Mouse (Mus musculus) midbrain, postnatal 0 days (tissue): ENCODE measurements around the gene Pebp1. TPM values are rescaled to one million over a fixed set of nuclear protein-coding genes. Genes with fewer than 3 reads are reported as not detected.

ENCODE experiments used
- ATAC-seq: fragments of 200-750 bp; cut with Nextera tagmentation; 2 replicates; pipeline ENCODE4 v1.8.0; 2017; ENCODE audit warnings: moderate number of reproducible peaks, mild to moderate bottlenecking, moderate TSS enrichment, moderate library complexity; ENCODE audit not compliant: low FRiP score
- DNase-seq: peaks from one replicate; pipeline ENCODE4 v3.0.0-alpha.2; 2015; ENCODE audit warnings: low spot score
- H3K27ac ChIP-seq: fragments of 300-500 bp; sonication (generic); 2 replicates; pipeline ENCODE4 v1.5.1; 2014; ENCODE audit warnings: low read depth, mild to moderate bottlenecking, low read length, mixed read lengths
- H3K27me3 ChIP-seq: fragments of 300-500 bp; sonication (generic); 2 replicates; pipeline ENCODE4 v1.6.1; 2014; ENCODE audit warnings: low read length, control low read depth, mixed read lengths; ENCODE audit not compliant: insufficient read depth
- H3K36me3 ChIP-seq: fragments of 300-500 bp; sonication (generic); 2 replicates; pipeline ENCODE4 v1.6.1; 2014; ENCODE audit warnings: low read length, control low read depth, mixed read lengths; ENCODE audit not compliant: insufficient read depth
- H3K4me1 ChIP-seq: fragments of 300-500 bp; sonication (generic); 2 replicates; pipeline ENCODE4 v1.6.1; 2014; ENCODE audit warnings: mild to moderate bottlenecking, control low read depth, antibody characterized with exemption, low read length, mixed read lengths; ENCODE audit not compliant: insufficient read depth
- H3K4me2 ChIP-seq: fragments of 300-500 bp; sonication (generic); 2 replicates; pipeline ENCODE4 v1.6.1; 2014; ENCODE audit warnings: low read depth, mild to moderate bottlenecking, low read length, mixed read lengths; ENCODE audit not compliant: poor library complexity, severe bottlenecking
- H3K4me3 ChIP-seq: fragments of 300-500 bp; sonication (generic); 2 replicates; pipeline ENCODE4 v1.5.1; 2014; ENCODE audit warnings: low read depth, mild to moderate bottlenecking, low read length, moderate library complexity
- H3K9ac ChIP-seq: fragments of 300-500 bp; sonication (generic); replicated peaks from 2 replicates; pipeline ENCODE4 v1.6.1; 2014; ENCODE audit warnings: mild to moderate bottlenecking, low read length, moderate library complexity, mixed read lengths; ENCODE audit not compliant: poor library complexity, severe bottlenecking
- H3K9me3 ChIP-seq: fragments of 300-500 bp; sonication (generic); 2 replicates; pipeline ENCODE4 v1.6.1; 2016; ENCODE audit warnings: low read length, control low read depth
- CTCF ChIP-seq: IDR thresholded peaks from 2 replicates; pipeline ENCODE4 v1.5.1; 2016; ENCODE audit warnings: antibody characterized with exemption, mild to moderate bottlenecking
- WGBS: fragments of 180-500 bp; shearing (Covaris S2); extraction: QIAGEN DNeasy Blood & Tissue Kit; methylation state at CpG from one replicate; pipeline ENCODE4 v1.1.7; 2014; 5-methylcytosine and 5-hydroxymethylcytosine counted together
- polyA plus RNA-seq: library from polyadenylated mRNA; unstranded; fragments of >200 nt; fragmentation: Nextera tagmentation; extraction: Ambion mirVana; gene quantifications from 2 replicates; pipeline ENCODE4 v1.2.1, GENCODE M21; 2015
- total RNA-seq: library from RNA; depleted of rRNA; stranded (reverse); fragments of >200 nt; gene quantifications from 2 replicates; pipeline ENCODE4 v1.2.3, GENCODE M21; 2014

Gene Pebp1
- total and polyA plus RNA-seq, 2 experiments from 2014 or later, result 1,025 to 1,525 TPM

GRCm38 (mm10) chr5:117314587-117315428, 27.4 kb upstream of the Pebp1 start:
- WGBS, result 21% methylated on average over 9 of the region's 9 CpGs
- no peak for TF ChIP-seq CTCF
- Histone ChIP-seq H3K27me3 (no peaks in the 10 kb centered on the region), H3K4me2 (no peak overlapping the region), H3K4me3 (no peak overlapping the region), H3K9ac (0 out of 2 replicates have a peak overlapping the region, but pooled peaks have one; percentile 13), H3K36me3 (no peaks in the 10 kb centered on the region), H3K27ac (no peak overlapping the region), H3K9me3 (no peaks in the 10 kb centered on the region), H3K4me1 (0 out of 2 replicates have a peak, but pooled peaks cover 3% of the 10 kb centered on the region)
- DNase-seq (no peak), ATAC-seq (no peak)

DNA sequence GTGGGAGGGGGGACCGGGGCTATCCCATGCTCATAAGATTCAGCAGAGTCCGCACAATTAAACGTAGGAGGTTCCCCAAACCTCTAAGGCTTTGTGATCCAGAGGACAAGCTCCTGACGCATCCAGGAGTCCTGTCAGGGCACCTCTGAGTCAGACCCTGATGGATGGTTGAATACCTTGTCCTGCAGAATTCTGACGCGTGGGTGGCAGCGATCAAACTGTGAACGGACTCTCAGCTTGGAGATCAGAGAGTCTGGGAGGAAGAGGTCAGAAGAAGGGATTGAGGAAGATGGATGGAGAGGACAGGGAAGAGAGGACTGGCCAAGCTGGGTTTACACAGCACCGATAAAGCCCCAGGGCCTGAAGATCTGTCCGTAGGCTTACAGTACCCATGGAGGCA, 26.5 kb upstream of the Pebp1 start:
- no peak overlapping the region for H3K4me3 ChIP-seq

GRCm38 (mm10) chr5:117313420-117313819, 26.0 kb upstream of the Pebp1 start:
- 0 out of 2 replicates have a peak, but pooled peaks cover 3% of the 10 kb centered on the region for H3K4me1 ChIP-seq
- H3K9ac ChIP-seq, result no peak overlapping the region
- no peak overlapping the region for H3K4me3 ChIP-seq
- ATAC-seq (no peak), DNase-seq (no peak)
- H3K27ac ChIP-seq, result no peak overlapping the region
- 33% methylated on average over 14 of the region's 14 CpGs for WGBS
- TF ChIP-seq CTCF, result no peak
- H3K27me3 ChIP-seq, result no peaks in the 10 kb centered on the region
- peak overlapping the region; percentile 1 for H3K4me2 ChIP-seq
- no peaks in the 10 kb centered on the region for H3K36me3 ChIP-seq
- H3K9me3 ChIP-seq, result no peaks in the 10 kb centered on the region

More for the DNA sequence above, 26.5 kb upstream of the Pebp1 start:
- WGBS, result 48% methylated on average over 10 of the region's 10 CpGs
- H3K9ac ChIP-seq, result no peak overlapping the region
- peak overlapping the region; percentile 1 for H3K4me2 ChIP-seq
- no peaks in the 10 kb centered on the region for H3K9me3 ChIP-seq
- no peak overlapping the region for H3K27ac ChIP-seq
- DNase-seq (no peak), ATAC-seq (no peak)
- no peak for TF ChIP-seq CTCF
- H3K36me3 ChIP-seq, result no peaks in the 10 kb centered on the region
- no peaks in the 10 kb centered on the region for H3K27me3 ChIP-seq
- H3K4me1 ChIP-seq, result 0 out of 2 replicates have a peak, but pooled peaks cover 3% of the 10 kb centered on the region

DNA sequence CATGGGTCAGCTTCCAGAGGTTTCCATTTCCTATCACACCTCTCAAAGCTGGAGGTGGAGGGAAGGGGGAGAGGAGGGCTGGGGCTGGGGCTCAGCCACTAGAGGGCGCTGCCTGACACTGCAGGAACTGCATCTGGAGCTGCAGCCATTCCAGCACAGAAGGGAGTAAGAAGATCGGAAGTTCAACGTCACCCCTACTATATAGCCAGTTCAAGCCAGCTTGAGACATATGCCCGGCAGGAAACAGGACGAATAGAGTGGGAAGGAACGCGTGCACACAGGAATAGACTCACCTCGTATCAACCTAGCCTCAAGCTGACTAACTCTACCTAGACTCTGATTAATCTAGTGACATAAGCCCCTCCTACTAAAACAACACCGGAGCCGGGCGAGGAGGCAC, 20.3 kb upstream of the Pebp1 start:
- no peak overlapping the region for H3K27ac ChIP-seq
- no peak overlapping the region for H3K4me2 ChIP-seq
- no peaks in the 10 kb centered on the region for H3K9me3 ChIP-seq
- H3K4me3 ChIP-seq, result no peak overlapping the region
- no peaks in the 10 kb centered on the region for H3K4me1 ChIP-seq
- ATAC-seq (no peak), DNase-seq (peak; percentile 33)
- TF ChIP-seq CTCF, result peak; percentile 65
- H3K36me3 ChIP-seq, result no peaks in the 10 kb centered on the region
- no peaks in the 10 kb centered on the region for H3K27me3 ChIP-seq
- no peak overlapping the region for H3K9ac ChIP-seq
- 45% methylated on average over 11 of the region's 11 CpGs for whole genome bisulfite sequencing

DNA sequence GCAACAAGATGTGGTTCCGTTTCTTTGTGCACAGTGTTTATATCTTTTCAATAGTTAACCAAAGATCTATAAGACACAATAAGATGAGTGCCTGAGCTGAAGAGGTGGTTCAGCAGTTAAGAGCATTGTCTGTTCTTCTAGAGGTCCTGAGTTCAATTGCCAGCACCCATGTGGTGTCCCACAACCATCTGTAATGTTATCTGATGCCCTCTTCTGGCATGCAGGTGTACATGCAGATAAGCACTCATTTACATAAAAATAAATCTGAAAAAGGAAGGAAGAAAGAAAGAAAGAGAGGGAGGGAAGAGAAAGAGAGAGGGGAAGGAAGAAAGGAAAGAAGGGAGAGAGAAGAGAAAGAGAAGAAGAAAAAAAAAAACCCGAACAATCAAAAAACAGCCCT, 19.4 kb upstream of the Pebp1 start:
- H3K27me3 ChIP-seq, result no peaks in the 10 kb centered on the region
- no peaks in the 10 kb centered on the region for H3K36me3 ChIP-seq
- no peak for ATAC-seq
- 96% methylated on average over 2 of the region's 2 CpGs for WGBS
- no peak overlapping the region for H3K9ac ChIP-seq
- no peaks in the 10 kb centered on the region for H3K4me1 ChIP-seq
- H3K9me3 ChIP-seq, result no peaks in the 10 kb centered on the region
- H3K27ac ChIP-seq, result no peak overlapping the region
- no peak for DNase-seq
- H3K4me3 ChIP-seq, result no peak overlapping the region
- no peak overlapping the region for H3K4me2 ChIP-seq
- TF ChIP-seq CTCF, result 0 out of 2 replicates have a peak, but pooled peaks have one; percentile 15

DNA sequence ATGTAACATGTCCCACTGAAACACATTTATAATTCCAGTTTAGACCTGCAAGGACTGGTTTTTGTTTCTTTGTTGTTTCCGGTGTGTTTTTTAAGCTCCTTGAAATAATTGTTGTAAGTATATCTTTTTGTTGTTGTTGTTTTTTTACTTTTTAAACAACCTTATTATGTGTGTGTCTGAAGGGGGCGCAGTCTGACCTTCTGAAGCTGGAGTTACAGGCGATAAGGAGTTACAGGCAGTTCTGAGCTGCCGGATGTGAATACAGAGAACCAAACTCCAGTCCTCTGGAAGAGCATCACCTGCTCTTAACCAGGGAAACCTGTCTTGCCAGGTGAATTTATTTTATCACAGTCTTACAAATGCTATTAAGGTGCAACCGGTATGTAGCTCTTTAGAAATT, 18.3 kb upstream of the Pebp1 start:
- ATAC-seq, result no peak
- no peak for TF ChIP-seq CTCF
- no peaks in the 10 kb centered on the region for H3K27me3 ChIP-seq

More for the DNA sequence above, 18.3 kb upstream of the Pebp1 start:
- H3K4me3 ChIP-seq, result no peak overlapping the region
- 93% methylated on average over 5 of the region's 5 CpGs for WGBS
- no peak overlapping the region for H3K9ac ChIP-seq
- no peaks in the 10 kb centered on the region for H3K36me3 ChIP-seq
- H3K4me2 ChIP-seq, result no peak overlapping the region
- H3K4me1 ChIP-seq, result no peaks in the 10 kb centered on the region
- no peaks in the 10 kb centered on the region for H3K9me3 ChIP-seq
- DNase-seq, result no peak
- H3K27ac ChIP-seq, result no peak overlapping the region
